Mouse (Mus musculus): ENCODE measurements at regions not wholly inside any gene's neighbourhood (a gene's known extent, or its start where the extent isn't known, plus 50 kb on each side); places are given as distances from the start of the nearest gene placed in this dataset.

- DNase-seq (ENCODE audit: low spot score), result no peak
- intact Hi-C loops (cut with DNase I), result no loop called here
Measured at GRCm38 (mm10) chr3:106879994-106880393, 53.9 kb upstream of the Olfr266 start.

DNA sequence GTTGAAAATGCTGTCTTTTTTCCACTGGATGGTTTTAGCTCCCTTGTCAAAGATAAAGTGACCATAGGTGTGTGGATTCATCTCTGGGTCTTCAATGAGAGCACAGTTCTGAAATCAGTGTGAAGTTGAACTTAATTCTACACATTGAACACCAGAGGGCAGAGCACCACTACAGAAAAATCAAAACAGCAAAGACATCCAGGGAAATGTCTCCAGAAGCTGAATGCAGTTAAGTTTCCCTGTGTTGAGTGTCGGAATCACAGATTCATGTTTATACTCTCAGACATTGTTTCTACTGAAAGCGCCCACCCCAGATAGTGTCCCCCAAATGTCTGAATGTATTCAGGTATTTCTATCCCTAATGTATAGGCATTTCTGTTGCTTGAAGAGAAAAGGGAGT lies 77.1 kb upstream of the Olfr266 start:
- DNase-seq (ENCODE audit: low spot score), result no peak
- intact Hi-C loops (cut with DNase I), result loop anchor here (5.0 kb wide), 2 partner anchors 179 to 284 kb away; no protein-coding TSS in a partner anchor

- intact Hi-C loops (cut with DNase I), result no loop called here
Measured at GRCm38 (mm10) chr3:106906668-106907067, 80.6 kb upstream of the Olfr266 start.

GRCm38 (mm10) chr3:106936067-106936466 lies 99.9 kb upstream of the Kcna3 start:
- intact Hi-C loops (cut with DNase I), result no loop called here
- DNase-seq (ENCODE audit: low spot score), result no peak

More at GRCm38 (mm10) chr3:106906668-106907067, 80.6 kb upstream of the Olfr266 start:
- DNase-seq (ENCODE audit: low spot score), result no peak

DNA sequence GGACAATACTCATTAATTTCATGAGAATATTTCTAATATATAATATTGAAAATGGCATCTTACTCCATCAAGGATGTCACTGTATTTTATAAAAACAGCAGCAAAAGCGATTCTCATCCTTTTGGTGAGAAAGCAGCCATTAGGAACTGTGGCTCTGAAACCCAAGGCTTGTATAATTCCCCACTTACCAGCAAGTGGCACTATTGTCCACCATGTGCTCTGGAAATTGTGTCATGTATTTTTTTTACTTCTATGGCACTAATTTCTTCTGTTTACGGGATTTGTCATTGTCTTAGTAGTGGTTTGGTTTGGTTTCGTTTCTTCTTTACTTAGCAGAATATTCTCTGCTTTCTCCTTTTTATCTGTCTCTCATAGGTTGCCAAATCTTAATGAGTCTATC lies 95.9 kb upstream of the Kcna3 start:
- intact Hi-C loops (cut with DNase I), result loop anchor here (1.0 kb wide), 1 partner anchor 141 kb away; no protein-coding TSS in a partner anchor
- DNase-seq (ENCODE audit: low spot score), result no peak

- DNase-seq (ENCODE audit: low spot score), result no peak
- intact Hi-C loops (cut with DNase I), result no loop called here
Measured at GRCm38 (mm10) chr3:106955555-106956446, 80.2 kb upstream of the Kcna3 start.

GRCm38 (mm10) chr3:106957162-106957895 lies 78.6 kb upstream of the Kcna3 start:
- intact Hi-C loops (cut with DNase I), result no loop called here
- DNase-seq (ENCODE audit: low spot score), result no peak

DNA sequence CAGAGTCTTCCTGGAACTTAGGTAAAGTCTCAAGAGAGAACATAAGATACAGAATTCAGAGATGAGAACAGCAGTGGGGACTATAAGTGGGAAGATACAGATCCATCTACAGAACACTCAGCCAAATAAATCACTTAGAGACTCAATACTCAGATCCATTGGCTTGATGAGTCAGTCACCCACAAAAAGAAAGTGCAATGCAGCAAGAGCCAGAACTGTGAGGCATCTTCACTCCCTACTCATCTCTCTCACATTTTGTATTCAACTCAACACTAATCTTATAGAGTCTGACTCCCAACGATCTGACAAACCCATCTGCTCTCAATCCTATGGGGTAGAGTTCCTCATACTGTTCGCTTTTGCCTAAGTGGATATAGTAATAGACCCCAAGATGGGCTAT lies 77.8 kb upstream of the Kcna3 start:
- intact Hi-C loops (cut with DNase I), result no loop called here
- DNase-seq (ENCODE audit: low spot score), result no peak

GRCm38 (mm10) chr3:106960596-106960995 lies 75.4 kb upstream of the Kcna3 start:
- intact Hi-C loops (cut with DNase I), result no loop called here

DNA sequence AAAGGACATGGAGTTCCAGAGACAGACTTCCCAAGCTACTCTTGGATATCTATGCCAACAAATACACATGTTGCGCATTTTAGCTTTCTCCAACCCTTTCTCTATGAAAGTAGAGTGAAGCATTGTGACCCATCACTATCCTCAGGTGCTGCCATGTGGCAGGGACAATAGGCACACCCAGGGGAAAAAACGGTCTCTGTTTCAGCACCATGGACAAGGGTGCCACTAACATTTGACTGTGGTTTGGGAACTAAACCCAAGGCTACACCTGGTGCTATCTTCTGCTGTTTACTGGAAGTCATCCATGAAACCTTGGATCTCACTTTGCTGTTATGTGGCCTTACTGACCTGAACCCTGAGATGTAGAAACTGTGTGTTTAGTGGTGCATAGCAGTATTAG lies 73.5 kb upstream of the Kcna3 start:
- intact Hi-C loops (cut with DNase I), result no loop called here
- no peak for DNase-seq (ENCODE audit: low spot score)

More at GRCm38 (mm10) chr3:106960596-106960995, 75.4 kb upstream of the Kcna3 start:
- DNase-seq (ENCODE audit: low spot score), result no peak

- intact Hi-C loops (cut with DNase I), result no loop called here
- DNase-seq (ENCODE audit: low spot score), result no peak
Measured at GRCm38 (mm10) chr3:106966198-106966597, 69.8 kb upstream of the Kcna3 start.

- intact Hi-C loops (cut with DNase I), result no loop called here
- no peak for DNase-seq (ENCODE audit: low spot score)
Measured at GRCm38 (mm10) chr3:106967479-106967878, 68.5 kb upstream of the Kcna3 start.

GRCm38 (mm10) chr3:106974114-106974789 lies 61.7 kb upstream of the Kcna3 start:
- intact Hi-C loops (cut with DNase I), result no loop called here
- DNase-seq (ENCODE audit: low spot score), result no peak

- intact Hi-C loops (cut with DNase I), result no loop called here
- no peak for DNase-seq (ENCODE audit: low spot score)
Measured at GRCm38 (mm10) chr3:106978728-106979127, 57.2 kb upstream of the Kcna3 start.

GRCm38 (mm10) chr3:106980914-106981313 lies 55.1 kb upstream of the Kcna3 start:
- intact Hi-C loops (cut with DNase I), result no loop called here
- no peak for DNase-seq (ENCODE audit: low spot score)

DNA sequence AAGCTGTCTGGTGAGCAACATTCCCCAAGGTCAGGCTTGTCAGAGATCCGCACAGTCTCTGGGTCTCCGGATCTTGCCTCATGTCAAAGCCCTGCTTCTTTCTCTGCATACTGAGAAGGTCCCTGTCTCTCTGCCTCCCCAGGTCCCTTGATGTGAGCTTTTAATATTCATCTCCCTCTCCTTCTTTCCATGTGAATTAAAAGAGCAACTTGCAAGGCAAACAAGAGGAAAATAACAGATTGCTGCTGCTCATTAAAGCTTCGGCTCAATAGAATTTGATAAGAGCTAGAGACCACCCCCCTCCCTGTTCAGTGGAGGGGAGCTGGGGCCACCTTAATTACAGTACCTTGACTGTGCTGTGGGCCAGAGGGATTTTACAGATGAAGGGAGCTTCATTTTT lies 54.6 kb upstream of the Kcna3 start:
- DNase-seq (ENCODE audit: low spot score), result no peak
- intact Hi-C loops (cut with DNase I), result no loop called here

DNA sequence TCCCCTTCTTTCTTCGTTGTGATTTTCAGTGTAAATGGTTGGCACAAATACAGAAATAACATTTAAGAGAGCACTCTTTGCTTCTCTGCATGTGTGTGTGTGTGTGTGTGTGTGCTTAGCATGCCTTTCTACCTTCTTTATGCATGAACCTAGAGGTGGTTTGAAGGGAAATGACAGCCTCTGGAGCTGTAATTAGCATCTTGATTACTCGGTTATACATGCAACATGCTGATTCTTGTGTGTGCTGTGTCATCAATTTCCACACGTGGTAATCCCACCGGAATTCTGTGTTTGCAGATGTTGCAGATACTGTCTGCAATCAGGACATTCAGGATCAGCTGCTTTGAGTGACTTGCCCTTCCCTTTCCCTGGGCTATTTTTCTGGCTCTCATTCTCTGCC lies 51.7 kb upstream of the Kcna3 start:
- intact Hi-C loops (cut with DNase I), result no loop called here
- no peak for DNase-seq (ENCODE audit: low spot score)

Data from heart, postnatal 25 days (tissue).